Mouse (Mus musculus) forebrain, embryonic 13.5 days (tissue): ENCODE results near the gene Trp53rka. TPM values are rescaled to one million over a fixed set of nuclear protein-coding genes. Genes with fewer than 3 reads are reported as not detected.
A peak's percentile ranks its signal among the peaks of the same experiment; 100 is the strongest.

ENCODE experiments used
- ATAC-seq: fragments of 200-750 bp; cut with Nextera tagmentation; 2 replicates; pipeline ENCODE4 v1.8.0; 2017
- H3K27ac ChIP-seq: fragments of 300-500 bp; sonication (generic); 2 replicates; pipeline ENCODE4 v1.5.1; 2015; ENCODE audit warnings: inconsistent platforms, mild to moderate bottlenecking, moderate library complexity
- H3K27me3 ChIP-seq: fragments of 300-500 bp; sonication (generic); 2 replicates; pipeline ENCODE4 v1.6.1; 2015; ENCODE audit warnings: mild to moderate bottlenecking, inconsistent platforms
- H3K36me3 ChIP-seq: fragments of 300-500 bp; sonication (generic); 2 replicates; pipeline ENCODE4 v1.6.1; 2015; ENCODE audit warnings: mild to moderate bottlenecking, inconsistent platforms; ENCODE audit not compliant: poor library complexity, severe bottlenecking
- H3K4me1 ChIP-seq: fragments of 300-500 bp; sonication (generic); 2 replicates; pipeline ENCODE4 v1.6.1; 2015; ENCODE audit warnings: inconsistent platforms
- H3K4me2 ChIP-seq: fragments of 300-500 bp; sonication (generic); 2 replicates; pipeline ENCODE4 v1.6.1; 2015; ENCODE audit warnings: inconsistent platforms, mild to moderate bottlenecking, moderate library complexity
- H3K4me3 ChIP-seq: fragments of 300-500 bp; sonication (generic); 2 replicates; pipeline ENCODE4 v1.5.1; 2015; ENCODE audit warnings: mild to moderate bottlenecking, inconsistent platforms
- H3K9ac ChIP-seq: fragments of 300-500 bp; sonication (generic); 2 replicates; pipeline ENCODE4 v1.6.1; 2015; ENCODE audit warnings: mild to moderate bottlenecking, inconsistent platforms
- H3K9me3 ChIP-seq: fragments of 300-500 bp; sonication (generic); replicated peaks from 2 replicates; pipeline ENCODE4 v1.6.1; 2016; ENCODE audit warnings: inconsistent platforms
- WGBS: fragments of 180-500 bp; shearing (Covaris S2); methylation state at CpG from one replicate; pipeline ENCODE4 v1.1.7; 2015; 5-methylcytosine and 5-hydroxymethylcytosine counted together
- polyA plus RNA-seq: library from polyadenylated mRNA; unstranded; fragments of >200 nt; fragmentation: Nextera tagmentation; extraction: Ambion mirVana; gene quantifications from 2 replicates; pipeline ENCODE4 v1.2.1, GENCODE M21; 2015

The Trp53rka gene
- polyA plus RNA-seq, 1 experiment from 2014 or later, result 41.3 TPM

- Histone ChIP-seq H3K4me3 (no peak overlapping the region), H3K9me3 (no peaks in the 10 kb centered on the region), H3K4me2 (no peak overlapping the region), H3K27ac (no peak overlapping the region), H3K4me1 (peaks cover 4% of the 10 kb centered on the region; the same call in 1 of the 2 replicates), H3K27me3 (peaks cover 29% of the 10 kb centered on the region), H3K36me3 (no peaks in the 10 kb centered on the region), H3K9ac (no peak overlapping the region)
- ATAC-seq, result no peak
- WGBS, result 52% methylated on average over 5 of the region's 5 CpGs
These were observed 17.3 kb downstream of the Trp53rka start for GRCm38 (mm10) chr2:165475850-165476249.

GRCm38 (mm10) chr2:165475412-165475811 is 17.7 kb downstream of the Trp53rka start:
- ATAC-seq, result no peak
- Histone ChIP-seq H3K9me3 (no peaks in the 10 kb centered on the region), H3K27me3 (peaks cover 31% of the 10 kb centered on the region), H3K4me3 (no peak overlapping the region), H3K4me2 (no peak overlapping the region), H3K27ac (no peak overlapping the region), H3K9ac (no peak overlapping the region), H3K36me3 (no peaks in the 10 kb centered on the region), H3K4me1 (peaks cover 4% of the 10 kb centered on the region; the same call in 1 of the 2 replicates)
- 78% methylated on average over 7 of the region's 7 CpGs for WGBS

GRCm38 (mm10) chr2:165473003-165473402 is 20.1 kb downstream of the Trp53rka start, which contains the start of gene Slc13a3:
Gene Slc13a3 (minus strand): TSS chr2:165473230.
- no peaks in the 10 kb centered on the region for H3K9me3 ChIP-seq
- no peaks in the 10 kb centered on the region for H3K36me3 ChIP-seq
- no peak for ATAC-seq
- H3K27ac ChIP-seq, result no peak within 1 kb of the TSS
- peak within 1 kb of the TSS; percentile 55 for H3K4me2 ChIP-seq
- H3K9ac ChIP-seq, result peak within 1 kb of the TSS; percentile 36; the same call in 1 of the 2 replicates
- H3K4me1 ChIP-seq, result peaks cover 11% of the 10 kb centered on the region; the same call in 1 of the 2 replicates
- peak within 1 kb of the TSS; percentile 16 for H3K4me3 ChIP-seq
- H3K27me3 ChIP-seq, result peaks cover 31% of the 10 kb centered on the region
- 3% methylated on average over 29 of the region's 35 CpGs for WGBS

GRCm38 (mm10) chr2:165471943-165472342 is 21.2 kb downstream of the Trp53rka start:
- no peaks in the 10 kb centered on the region for H3K36me3 ChIP-seq
- 88% methylated on average over 11 of the region's 11 CpGs for WGBS
- H3K9ac ChIP-seq, result no peak overlapping the region
- no peak overlapping the region for H3K27ac ChIP-seq
- ATAC-seq, result no peak
- H3K4me1 ChIP-seq, result peaks cover 13% of the 10 kb centered on the region; the same call in 1 of the 2 replicates
- no peak overlapping the region for H3K4me3 ChIP-seq
- no peak overlapping the region for H3K4me2 ChIP-seq
- peaks cover 31% of the 10 kb centered on the region for H3K27me3 ChIP-seq
- H3K9me3 ChIP-seq, result no peaks in the 10 kb centered on the region

- Histone ChIP-seq H3K36me3 (no peaks in the 10 kb centered on the region), H3K9me3 (no peaks in the 10 kb centered on the region), H3K27ac (no peak overlapping the region), H3K4me1 (peaks cover 13% of the 10 kb centered on the region; the same call in 1 of the 2 replicates), H3K4me2 (no peak overlapping the region), H3K9ac (no peak overlapping the region), H3K27me3 (peaks cover 31% of the 10 kb centered on the region), H3K4me3 (no peak overlapping the region)
- 44% methylated on average over 5 of the region's 5 CpGs for WGBS
- no peak for ATAC-seq
These were observed 23.0 kb downstream of the Trp53rka start for GRCm38 (mm10) chr2:165470167-165470566.

GRCm38 (mm10) chr2:165467824-165468452 is 25.2 kb downstream of the Trp53rka start:
- H3K36me3 ChIP-seq, result no peaks in the 10 kb centered on the region
- H3K27me3 ChIP-seq, result peaks cover 21% of the 10 kb centered on the region
- H3K4me3 ChIP-seq, result no peak overlapping the region
- WGBS, result 54% methylated on average over 15 of the region's 15 CpGs
- H3K4me2 ChIP-seq, result no peak overlapping the region
- H3K9me3 ChIP-seq, result no peaks in the 10 kb centered on the region
- no peak overlapping the region for H3K27ac ChIP-seq
- peak overlapping the region; percentile 31; the same call in 1 of the 2 replicates for H3K9ac ChIP-seq
- H3K4me1 ChIP-seq, result peaks cover 9% of the 10 kb centered on the region; the same call in 1 of the 2 replicates
- ATAC-seq, result no peak

GRCm38 (mm10) chr2:165459663-165460062 is 33.5 kb downstream of the Trp53rka start:
- ATAC-seq, result no peak
- Histone ChIP-seq H3K4me3 (no peak overlapping the region), H3K4me1 (peaks cover 4% of the 10 kb centered on the region; the same call in 1 of the 2 replicates), H3K9me3 (no peaks in the 10 kb centered on the region), H3K36me3 (no peaks in the 10 kb centered on the region), H3K27ac (no peak overlapping the region), H3K9ac (no peak overlapping the region), H3K4me2 (no peak overlapping the region), H3K27me3 (no peaks in the 10 kb centered on the region)
- WGBS, result 16% methylated on average over 7 of the region's 7 CpGs

GRCm38 (mm10) chr2:165458189-165458588 is 34.9 kb downstream of the Trp53rka start:
- H3K36me3 ChIP-seq, result no peaks in the 10 kb centered on the region
- ATAC-seq, result no peak
- H3K4me3 ChIP-seq, result no peak overlapping the region
- no peak overlapping the region for H3K4me2 ChIP-seq
- H3K4me1 ChIP-seq, result peaks cover 4% of the 10 kb centered on the region; the same call in 1 of the 2 replicates
- no peak overlapping the region for H3K27ac ChIP-seq
- WGBS, result 55% methylated on average over 5 of the region's 5 CpGs
- H3K9ac ChIP-seq, result no peak overlapping the region
- H3K9me3 ChIP-seq, result no peaks in the 10 kb centered on the region
- no peaks in the 10 kb centered on the region for H3K27me3 ChIP-seq

- H3K36me3 ChIP-seq, result no peaks in the 10 kb centered on the region
- no peak overlapping the region for H3K4me2 ChIP-seq
- no peak overlapping the region for H3K27ac ChIP-seq
- H3K9ac ChIP-seq, result no peak overlapping the region
- H3K4me3 ChIP-seq, result no peak overlapping the region
- peaks cover 4% of the 10 kb centered on the region; the same call in 1 of the 2 replicates for H3K4me1 ChIP-seq
- ATAC-seq, result no peak
- no peaks in the 10 kb centered on the region for H3K9me3 ChIP-seq
- no peaks in the 10 kb centered on the region for H3K27me3 ChIP-seq
- WGBS, result 58% methylated on average over 2 of the region's 2 CpGs
These were observed 36.4 kb downstream of the Trp53rka start for GRCm38 (mm10) chr2:165456710-165457109.

- Histone ChIP-seq H3K4me2 (no peak overlapping the region), H3K9me3 (no peaks in the 10 kb centered on the region), H3K27ac (no peak overlapping the region), H3K27me3 (no peaks in the 10 kb centered on the region), H3K4me3 (no peak overlapping the region), H3K9ac (no peak overlapping the region), H3K36me3 (no peaks in the 10 kb centered on the region), H3K4me1 (no peaks in the 10 kb centered on the region)
- 84% methylated on average over 12 of the region's 12 CpGs for WGBS
- no peak for ATAC-seq
These were observed 40.1 kb downstream of the Trp53rka start for GRCm38 (mm10) chr2:165452730-165453693.

GRCm38 (mm10) chr2:165448475-165448874 is 44.6 kb downstream of the Trp53rka start:
- no peak for ATAC-seq
- H3K27ac ChIP-seq, result no peak overlapping the region
- no peak overlapping the region for H3K4me3 ChIP-seq
- no peaks in the 10 kb centered on the region for H3K4me1 ChIP-seq
- H3K4me2 ChIP-seq, result no peak overlapping the region
- H3K36me3 ChIP-seq, result no peaks in the 10 kb centered on the region
- no peak overlapping the region for H3K9ac ChIP-seq
- WGBS, result 87% methylated on average over 9 of the region's 9 CpGs
- no peaks in the 10 kb centered on the region for H3K27me3 ChIP-seq
- no peaks in the 10 kb centered on the region for H3K9me3 ChIP-seq

- Histone ChIP-seq H3K4me3 (no peak overlapping the region), H3K9ac (no peak overlapping the region), H3K27me3 (no peaks in the 10 kb centered on the region), H3K9me3 (no peaks in the 10 kb centered on the region), H3K36me3 (no peaks in the 10 kb centered on the region), H3K4me2 (no peak overlapping the region), H3K27ac (no peak overlapping the region), H3K4me1 (no peaks in the 10 kb centered on the region)
- no peak for ATAC-seq
- WGBS, result 88% methylated on average over 3 of the region's 3 CpGs
These were observed 48.3 kb downstream of the Trp53rka start for GRCm38 (mm10) chr2:165444861-165445260.
